Mouse (Mus musculus): ENCODE results near the gene Pgam5. TPM values are rescaled to one million over a fixed set of nuclear protein-coding genes. Genes with fewer than 3 reads are reported as not detected.

Gene Pgam5
- polyA plus RNA-seq (2015; fragmentation: Nextera tagmentation; extraction: Ambion mirVana), result 18.8 and 21.0 TPM in 2 replicates

- H3K36me3 ChIP-seq (replicated peaks; ENCODE audit: insufficient read depth, low read length), result peaks cover 31% of the 10 kb centered on the region
- peak within 1 kb of the TSS; percentile 91 for H3K9ac ChIP-seq (replicated peaks)
- H3K9me3 ChIP-seq (ENCODE audit: low read length), result no peaks in the 10 kb centered on the region
- H3K27ac ChIP-seq (ENCODE audit: low read depth), result peak within 1 kb of the TSS; percentile 62
- DNase-seq (peak; percentile 97), ATAC-seq (peak; percentile 94)
- H3K4me1 ChIP-seq (ENCODE audit: insufficient read depth), result peaks cover 10% of the 10 kb centered on the region
- H3K4me3 ChIP-seq (ENCODE audit: low read depth, low read length), result peak within 1 kb of the TSS; percentile 96
- under 1% methylated on average over 62 of the region's 66 CpGs for WGBS (ENCODE audit: insufficient replicate concordance)
- no peak for TF ChIP-seq EP300 (IDR thresholded peaks at IDR 0.05; ENCODE audit: low read depth)
- peak; percentile 92 for TF ChIP-seq CTCF (IDR thresholded peaks at IDR 0.05; ENCODE audit: low read depth)
- peak within 1 kb of the TSS; percentile 74 for H3K4me2 ChIP-seq (ENCODE audit: low read depth, low read length)
- H3K27me3 ChIP-seq (ENCODE audit: insufficient read depth, low read length), result no peaks in the 10 kb centered on the region
These were observed at the start of gene Pgam5 for GRCm38 (mm10) chr5:110269141-110270101. Gene Pgam5, minus strand, starts transcription at chr5:110269913.

GRCm38 (mm10) chr5:110313127-110313526 is 43.4 kb upstream of the Pgam5 start:
- Histone ChIP-seq H3K27ac (ENCODE audit: low read depth) (no peak overlapping the region), H3K36me3 (replicated peaks; ENCODE audit: insufficient read depth, low read length) (peaks cover 41% of the 10 kb centered on the region), H3K9me3 (ENCODE audit: low read length) (no peaks in the 10 kb centered on the region), H3K4me2 (ENCODE audit: low read depth, low read length) (no peak overlapping the region), H3K4me1 (ENCODE audit: insufficient read depth) (no peaks in the 10 kb centered on the region), H3K9ac (replicated peaks) (no peak overlapping the region), H3K27me3 (ENCODE audit: insufficient read depth, low read length) (no peaks in the 10 kb centered on the region), H3K4me3 (ENCODE audit: low read depth, low read length) (no peak overlapping the region)
- ATAC-seq (no peak), DNase-seq (no peak)
- 89% methylated on average over 3 of the region's 3 CpGs for WGBS (ENCODE audit: insufficient replicate concordance)
- TF ChIP-seq EP300 (IDR thresholded peaks at IDR 0.05; ENCODE audit: low read depth), result no peak
- TF ChIP-seq CTCF (IDR thresholded peaks at IDR 0.05; ENCODE audit: low read depth), result no peak

GRCm38 (mm10) chr5:110308861-110309260 is 39.1 kb upstream of the Pgam5 start:
- Histone ChIP-seq H3K27ac (ENCODE audit: low read depth) (no peak overlapping the region), H3K4me2 (ENCODE audit: low read depth, low read length) (no peak overlapping the region), H3K9ac (replicated peaks) (no peak overlapping the region), H3K4me3 (ENCODE audit: low read depth, low read length) (no peak overlapping the region), H3K4me1 (ENCODE audit: insufficient read depth) (no peaks in the 10 kb centered on the region), H3K36me3 (replicated peaks; ENCODE audit: insufficient read depth, low read length) (peaks cover 64% of the 10 kb centered on the region), H3K27me3 (ENCODE audit: insufficient read depth, low read length) (no peaks in the 10 kb centered on the region), H3K9me3 (ENCODE audit: low read length) (no peaks in the 10 kb centered on the region)
- DNase-seq, result no peak
- 92% methylated on average over 7 of the region's 7 CpGs for WGBS (ENCODE audit: insufficient replicate concordance)
- TF ChIP-seq CTCF (IDR thresholded peaks at IDR 0.05; ENCODE audit: low read depth), result no peak
- ATAC-seq, result no peak

- H3K36me3 ChIP-seq (replicated peaks; ENCODE audit: insufficient read depth, low read length), result peaks cover 67% of the 10 kb centered on the region
- H3K9me3 ChIP-seq (ENCODE audit: low read length), result no peaks in the 10 kb centered on the region
- no peak overlapping the region for H3K27ac ChIP-seq (ENCODE audit: low read depth)
- no peak overlapping the region for H3K4me3 ChIP-seq (ENCODE audit: low read depth, low read length)
- 88% methylated on average over 2 of the region's 2 CpGs for WGBS (ENCODE audit: insufficient replicate concordance)
- H3K4me1 ChIP-seq (ENCODE audit: insufficient read depth), result no peaks in the 10 kb centered on the region
- no peak for ATAC-seq
- H3K9ac ChIP-seq (replicated peaks), result no peak overlapping the region
- DNase-seq, result no peak
- no peak for TF ChIP-seq EP300 (IDR thresholded peaks at IDR 0.05; ENCODE audit: low read depth)
- no peak for TF ChIP-seq CTCF (IDR thresholded peaks at IDR 0.05; ENCODE audit: low read depth)
- H3K27me3 ChIP-seq (ENCODE audit: insufficient read depth, low read length), result no peaks in the 10 kb centered on the region
- H3K4me2 ChIP-seq (ENCODE audit: low read depth, low read length), result no peak overlapping the region
These were observed 30.9 kb upstream of the Pgam5 start for GRCm38 (mm10) chr5:110300591-110300990.

GRCm38 (mm10) chr5:110296637-110297036 is 26.9 kb upstream of the Pgam5 start:
- H3K36me3 ChIP-seq (replicated peaks; ENCODE audit: insufficient read depth, low read length), result peaks cover 55% of the 10 kb centered on the region
- TF ChIP-seq EP300 (IDR thresholded peaks at IDR 0.05; ENCODE audit: low read depth) (no peak), CTCF (IDR thresholded peaks at IDR 0.05; ENCODE audit: low read depth) (no peak)
- 79% methylated on average over 1 of the region's 1 CpGs for WGBS (ENCODE audit: insufficient replicate concordance)
- no peak overlapping the region for H3K4me3 ChIP-seq (ENCODE audit: low read depth, low read length)
- H3K4me2 ChIP-seq (ENCODE audit: low read depth, low read length), result no peak overlapping the region
- no peaks in the 10 kb centered on the region for H3K9me3 ChIP-seq (ENCODE audit: low read length)
- no peak overlapping the region for H3K9ac ChIP-seq (replicated peaks)
- no peaks in the 10 kb centered on the region for H3K27me3 ChIP-seq (ENCODE audit: insufficient read depth, low read length)
- no peaks in the 10 kb centered on the region for H3K4me1 ChIP-seq (ENCODE audit: insufficient read depth)
- no peak overlapping the region for H3K27ac ChIP-seq (ENCODE audit: low read depth)
- no peak for ATAC-seq
- no peak for DNase-seq

GRCm38 (mm10) chr5:110291649-110292048 is 21.9 kb upstream of the Pgam5 start:
- H3K36me3 ChIP-seq (replicated peaks; ENCODE audit: insufficient read depth, low read length), result peaks cover 52% of the 10 kb centered on the region
- no peaks in the 10 kb centered on the region for H3K9me3 ChIP-seq (ENCODE audit: low read length)
- WGBS (ENCODE audit: insufficient replicate concordance), result 65% methylated on average over 1 of the region's 1 CpGs
- H3K4me2 ChIP-seq (ENCODE audit: low read depth, low read length), result no peak overlapping the region
- H3K4me3 ChIP-seq (ENCODE audit: low read depth, low read length), result no peak overlapping the region
- DNase-seq, result no peak
- no peak for TF ChIP-seq CTCF (IDR thresholded peaks at IDR 0.05; ENCODE audit: low read depth)
- TF ChIP-seq EP300 (IDR thresholded peaks at IDR 0.05; ENCODE audit: low read depth), result no peak
- H3K27me3 ChIP-seq (ENCODE audit: insufficient read depth, low read length), result no peaks in the 10 kb centered on the region
- no peak overlapping the region for H3K27ac ChIP-seq (ENCODE audit: low read depth)
- H3K4me1 ChIP-seq (ENCODE audit: insufficient read depth), result no peaks in the 10 kb centered on the region
- H3K9ac ChIP-seq (replicated peaks), result no peak overlapping the region
- 0 out of 2 replicates have a peak, but pooled peaks have one; percentile 31 for ATAC-seq

All from liver, postnatal 0 days (tissue).